Mouse (Mus musculus) heart, postnatal 0 days (tissue): ENCODE data around the gene Ciz1.

Source experiments
- CTCF ChIP-seq: IDR thresholded peaks from 2 replicates; pipeline ENCODE4 v1.5.1; 2016; ENCODE audit warnings: antibody characterized with exemption, control low read depth, low read depth
- EP300 ChIP-seq: IDR thresholded peaks from 2 replicates; pipeline ENCODE4 v1.6.1; 2016; ENCODE audit warnings: antibody characterized with exemption, low read depth

GRCm38 (mm10) chr2:32358381-32358780, 6.3 kb downstream of the Ciz1 start:
- no peak for TF ChIP-seq CTCF
- no peak for TF ChIP-seq EP300
